Mouse (Mus musculus): ENCODE results near the gene Gm15097. TPM values are rescaled to one million over a fixed set of nuclear protein-coding genes. Genes with fewer than 3 reads are reported as not detected.
"Not testable (repeated sequence)": the region's sequence is repeated elsewhere in the genome, so short reads cannot be mapped to it uniquely, and the experiment has no call there.

The Gm15097 gene
- polyA plus RNA-seq (2014; fragmentation: Nextera tagmentation; extraction: Ambion mirVana), result not detected in 2 replicates

- not testable (repeated sequence) for H3K9me3 ChIP-seq (ENCODE audit: control insufficient read depth, low read length); H3K27ac ChIP-seq (ENCODE audit: low read depth, low read length); H3K4me3 ChIP-seq (ENCODE audit: low read depth, low read length); H3K27me3 ChIP-seq (ENCODE audit: control insufficient read depth, insufficient read depth, low read length); H3K36me3 ChIP-seq (ENCODE audit: control insufficient read depth, insufficient read depth, low read length); H3K4me2 ChIP-seq (ENCODE audit: low read depth, low read length, severe bottlenecking); ATAC-seq (replicated peaks; ENCODE audit: low FRiP score); H3K4me1 ChIP-seq (replicated peaks; ENCODE audit: control insufficient read depth, insufficient read depth, low read length); H3K9ac ChIP-seq (ENCODE audit: low read length); DNase-seq (ENCODE audit: low spot score)
- WGBS, result no CpG with 5 or more reads among the region's 6 CpGs
Measured at GRCm38 (mm10) chrX:149784173-149784572, at the start of gene Gm15097. TSS of gene Gm15097 (plus strand) at chrX:149784473.

DNA sequence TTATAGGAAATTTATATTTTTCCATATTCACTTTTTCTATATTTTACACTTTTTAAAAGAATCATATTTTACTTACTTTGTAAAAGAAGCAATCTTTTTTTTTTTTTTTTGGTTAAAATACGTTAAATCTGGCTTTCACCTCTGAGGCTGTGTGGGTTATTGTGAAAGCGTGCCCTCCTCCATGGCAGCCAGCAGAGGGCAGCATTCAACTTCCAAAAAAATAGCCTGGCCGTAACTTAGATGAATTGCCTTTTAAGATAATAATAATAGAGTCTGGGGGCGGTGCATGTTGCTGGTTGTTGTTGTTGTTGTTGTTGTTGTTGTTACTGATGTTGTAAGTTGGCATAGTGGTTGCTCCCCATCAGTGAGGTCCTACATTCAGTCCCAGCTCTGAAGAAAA, 21.4 kb upstream of the Gm15097 start:
- H3K36me3 ChIP-seq (ENCODE audit: control insufficient read depth, insufficient read depth, low read length); H3K4me3 ChIP-seq (ENCODE audit: low read depth, low read length); DNase-seq (ENCODE audit: low spot score); H3K9me3 ChIP-seq (ENCODE audit: control insufficient read depth, low read length); H3K9ac ChIP-seq (ENCODE audit: low read length); H3K27ac ChIP-seq (ENCODE audit: low read depth, low read length); H3K4me1 ChIP-seq (replicated peaks; ENCODE audit: control insufficient read depth, insufficient read depth, low read length); H3K4me2 ChIP-seq (ENCODE audit: low read depth, low read length, severe bottlenecking); H3K27me3 ChIP-seq (ENCODE audit: control insufficient read depth, insufficient read depth, low read length); ATAC-seq (replicated peaks; ENCODE audit: low FRiP score): not testable (repeated sequence)
- 50% methylated on average over 4 of the region's 4 CpGs for WGBS

GRCm38 (mm10) chrX:149811178-149811577, 26.9 kb downstream of the Gm15097 start:
- H3K9me3 ChIP-seq (ENCODE audit: control insufficient read depth, low read length); H3K27me3 ChIP-seq (ENCODE audit: control insufficient read depth, insufficient read depth, low read length); DNase-seq (ENCODE audit: low spot score); H3K4me2 ChIP-seq (ENCODE audit: low read depth, low read length, severe bottlenecking); ATAC-seq (replicated peaks; ENCODE audit: low FRiP score); H3K4me3 ChIP-seq (ENCODE audit: low read depth, low read length); H3K4me1 ChIP-seq (replicated peaks; ENCODE audit: control insufficient read depth, insufficient read depth, low read length); H3K36me3 ChIP-seq (ENCODE audit: control insufficient read depth, insufficient read depth, low read length); H3K9ac ChIP-seq (ENCODE audit: low read length); H3K27ac ChIP-seq (ENCODE audit: low read depth, low read length): not testable (repeated sequence)
- WGBS, result 79% methylated on average over 6 of the region's 6 CpGs

Other genes starting within 250 kb of the Gm15097 start
- not detected in 2 replicates for gene Gm10439, start 189.9 kb upstream of the Gm15097 start, polyA plus RNA-seq (2014; fragmentation: Nextera tagmentation; extraction: Ambion mirVana)
- not detected in 2 replicates for gene Gm15091, start 157.2 kb downstream of the Gm15097 start, polyA plus RNA-seq (2014; fragmentation: Nextera tagmentation; extraction: Ambion mirVana)

All from forebrain, embryonic 11.5 days (tissue).